Mouse (Mus musculus) forebrain, embryonic 13.5 days (tissue): ENCODE results near the gene Fry. TPM values are rescaled to one million over a fixed set of nuclear protein-coding genes. Genes with fewer than 3 reads are reported as not detected.

ENCODE experiments used
- ATAC-seq: fragments of 200-750 bp; cut with Nextera tagmentation; 2 replicates; pipeline ENCODE4 v1.8.0; 2017
- H3K27ac ChIP-seq: fragments of 300-500 bp; sonication (generic); 2 replicates; pipeline ENCODE4 v1.5.1; 2015; ENCODE audit warnings: inconsistent platforms, mild to moderate bottlenecking, moderate library complexity
- H3K27me3 ChIP-seq: fragments of 300-500 bp; sonication (generic); 2 replicates; pipeline ENCODE4 v1.6.1; 2015; ENCODE audit warnings: mild to moderate bottlenecking, inconsistent platforms
- H3K36me3 ChIP-seq: fragments of 300-500 bp; sonication (generic); 2 replicates; pipeline ENCODE4 v1.6.1; 2015; ENCODE audit warnings: mild to moderate bottlenecking, inconsistent platforms; ENCODE audit not compliant: poor library complexity, severe bottlenecking
- H3K4me1 ChIP-seq: fragments of 300-500 bp; sonication (generic); 2 replicates; pipeline ENCODE4 v1.6.1; 2015; ENCODE audit warnings: inconsistent platforms
- H3K4me2 ChIP-seq: fragments of 300-500 bp; sonication (generic); 2 replicates; pipeline ENCODE4 v1.6.1; 2015; ENCODE audit warnings: inconsistent platforms, mild to moderate bottlenecking, moderate library complexity
- H3K4me3 ChIP-seq: fragments of 300-500 bp; sonication (generic); 2 replicates; pipeline ENCODE4 v1.5.1; 2015; ENCODE audit warnings: mild to moderate bottlenecking, inconsistent platforms
- H3K9ac ChIP-seq: fragments of 300-500 bp; sonication (generic); 2 replicates; pipeline ENCODE4 v1.6.1; 2015; ENCODE audit warnings: mild to moderate bottlenecking, inconsistent platforms
- H3K9me3 ChIP-seq: fragments of 300-500 bp; sonication (generic); replicated peaks from 2 replicates; pipeline ENCODE4 v1.6.1; 2016; ENCODE audit warnings: inconsistent platforms
- WGBS: fragments of 180-500 bp; shearing (Covaris S2); methylation state at CpG from one replicate; pipeline ENCODE4 v1.1.7; 2015; 5-methylcytosine and 5-hydroxymethylcytosine counted together
- polyA plus RNA-seq: library from polyadenylated mRNA; unstranded; fragments of >200 nt; fragmentation: Nextera tagmentation; extraction: Ambion mirVana; gene quantifications from 2 replicates; pipeline ENCODE4 v1.2.1, GENCODE M21; 2015

The Fry gene
- polyA plus RNA-seq, 1 experiment from 2014 or later = 20.8 TPM

DNA sequence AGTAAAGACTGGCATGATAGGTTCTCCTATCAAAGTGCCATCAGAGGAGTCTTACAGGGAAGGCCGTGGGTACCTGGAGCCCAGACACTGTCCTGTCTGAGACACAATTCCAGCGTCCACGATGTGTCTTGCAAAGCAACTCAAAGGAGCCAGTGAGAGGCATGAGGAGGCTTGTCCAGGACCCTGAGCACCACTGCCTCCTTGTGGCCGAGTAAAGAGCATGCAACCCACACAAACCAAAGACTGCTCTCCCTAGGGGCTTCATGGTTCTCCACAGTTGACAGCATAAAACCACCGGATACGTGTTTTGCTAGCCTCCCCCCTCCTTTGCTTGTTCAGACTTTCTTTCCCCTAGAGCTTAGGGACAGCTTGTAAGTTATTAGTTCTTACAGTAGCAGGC lies 39.2 kb downstream of the Fry start:
- no peak for ATAC-seq
- H3K4me1 ChIP-seq = no peaks in the 10 kb centered on the region
- H3K27ac ChIP-seq = no peak overlapping the region
- H3K36me3 ChIP-seq = no peaks in the 10 kb centered on the region
- no peak overlapping the region for H3K9ac ChIP-seq
- WGBS = 42% methylated on average over 6 of the region's 6 CpGs
- H3K27me3 ChIP-seq = no peaks in the 10 kb centered on the region
- H3K4me3 ChIP-seq = no peak overlapping the region
- no peak overlapping the region for H3K4me2 ChIP-seq
- no peaks in the 10 kb centered on the region for H3K9me3 ChIP-seq

DNA sequence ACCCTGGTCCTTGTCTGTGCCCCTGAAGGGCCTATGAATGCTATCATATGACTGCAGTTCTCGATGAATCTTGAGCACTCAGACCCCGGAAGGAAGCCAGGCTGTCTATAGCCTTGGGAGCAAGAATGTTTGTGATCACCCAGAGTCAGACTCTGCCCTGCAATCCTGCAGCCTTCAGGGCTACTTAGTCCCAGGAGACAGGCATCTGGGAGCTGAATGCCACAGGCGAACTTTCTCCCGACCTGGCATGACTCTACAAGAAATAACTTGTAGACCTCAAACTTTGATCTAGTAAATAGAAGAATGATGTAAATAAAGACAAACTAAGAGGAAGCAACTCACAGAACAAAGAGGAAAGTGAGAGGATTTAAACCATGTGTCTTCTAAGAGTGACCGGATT lies 40.7 kb downstream of the Fry start:
- Histone ChIP-seq H3K9me3 (no peaks in the 10 kb centered on the region), H3K4me3 (no peak overlapping the region), H3K4me1 (no peaks in the 10 kb centered on the region), H3K9ac (no peak overlapping the region), H3K4me2 (no peak overlapping the region), H3K27me3 (no peaks in the 10 kb centered on the region), H3K36me3 (no peaks in the 10 kb centered on the region), H3K27ac (no peak overlapping the region)
- 64% methylated on average over 5 of the region's 5 CpGs for WGBS
- ATAC-seq = no peak

DNA sequence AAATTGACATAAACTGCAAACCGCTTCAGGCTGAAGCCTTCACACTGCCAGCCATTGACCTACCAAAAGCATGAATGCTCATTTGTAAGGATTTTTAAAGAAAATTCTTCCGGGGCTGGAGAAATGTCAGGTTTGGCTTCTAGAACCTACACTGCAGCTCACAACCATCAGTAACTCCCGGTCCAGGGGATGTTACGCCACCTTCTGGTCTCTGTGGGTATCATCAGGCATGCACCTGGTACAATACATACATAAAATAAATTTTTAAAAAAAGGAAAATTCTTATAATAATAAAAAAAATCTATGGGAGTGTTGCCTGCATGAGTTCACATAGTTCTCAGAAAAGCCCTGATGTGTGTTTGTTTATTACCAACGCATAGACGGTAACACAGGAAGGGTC lies 42.7 kb downstream of the Fry start:
- Histone ChIP-seq H3K4me3 (no peak overlapping the region), H3K27me3 (no peaks in the 10 kb centered on the region), H3K9ac (no peak overlapping the region), H3K27ac (no peak overlapping the region), H3K9me3 (no peaks in the 10 kb centered on the region), H3K4me2 (no peak overlapping the region), H3K36me3 (no peaks in the 10 kb centered on the region), H3K4me1 (no peaks in the 10 kb centered on the region)
- no peak for ATAC-seq
- WGBS = 88% methylated on average over 6 of the region's 6 CpGs

DNA sequence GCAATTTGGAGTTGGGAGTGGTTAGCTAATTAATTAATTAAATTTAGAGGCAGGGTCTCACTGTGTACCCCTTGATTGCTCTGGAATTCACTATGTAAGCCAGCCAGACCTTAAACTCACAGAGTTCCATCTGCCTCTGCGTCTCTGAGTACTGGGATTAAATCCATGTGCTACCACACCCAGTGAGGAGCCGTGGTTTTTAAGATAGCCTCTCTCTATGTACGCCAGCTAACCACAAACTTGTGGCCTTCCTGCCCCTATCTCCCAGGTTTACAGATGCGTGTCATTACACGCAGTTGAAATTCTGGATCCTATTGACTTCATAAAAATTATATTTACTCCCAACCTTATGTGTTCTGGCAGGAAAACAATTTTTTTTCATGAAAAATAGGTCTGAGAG lies 43.5 kb downstream of the Fry start:
- ATAC-seq = no peak
- 85% methylated on average over 5 of the region's 5 CpGs for WGBS
- H3K27ac ChIP-seq = no peak overlapping the region
- no peaks in the 10 kb centered on the region for H3K36me3 ChIP-seq
- H3K4me2 ChIP-seq = no peak overlapping the region
- H3K4me3 ChIP-seq = no peak overlapping the region
- H3K9me3 ChIP-seq = no peaks in the 10 kb centered on the region
- H3K27me3 ChIP-seq = no peaks in the 10 kb centered on the region
- no peaks in the 10 kb centered on the region for H3K4me1 ChIP-seq
- no peak overlapping the region for H3K9ac ChIP-seq

DNA sequence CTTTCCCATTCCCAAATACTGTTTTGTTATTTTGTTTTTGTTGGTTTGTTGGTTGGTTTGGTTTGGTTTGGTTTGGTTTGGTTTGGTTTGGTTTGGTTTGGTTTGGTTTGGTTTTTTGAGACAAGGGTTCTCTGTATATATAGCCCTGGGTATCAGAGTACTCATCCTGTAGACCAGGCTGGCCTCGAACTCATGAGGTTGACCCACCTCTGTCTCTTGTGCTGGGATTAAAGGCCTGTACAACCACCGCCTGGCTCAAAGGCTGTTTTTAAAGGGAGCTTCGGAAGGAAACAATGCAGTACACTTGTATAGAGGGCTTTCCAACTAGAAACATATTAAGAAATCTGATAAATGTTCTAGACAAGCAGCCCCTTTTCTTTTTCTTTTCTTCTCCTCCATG lies 46.2 kb downstream of the Fry start:
- H3K4me3 ChIP-seq = no peak overlapping the region
- no peak for ATAC-seq
- 88% methylated on average over 3 of the region's 3 CpGs for WGBS
- no peaks in the 10 kb centered on the region for H3K36me3 ChIP-seq
- H3K4me2 ChIP-seq = no peak overlapping the region
- no peaks in the 10 kb centered on the region for H3K9me3 ChIP-seq
- no peaks in the 10 kb centered on the region for H3K27me3 ChIP-seq
- H3K27ac ChIP-seq = no peak overlapping the region
- H3K9ac ChIP-seq = no peak overlapping the region
- no peaks in the 10 kb centered on the region for H3K4me1 ChIP-seq

DNA sequence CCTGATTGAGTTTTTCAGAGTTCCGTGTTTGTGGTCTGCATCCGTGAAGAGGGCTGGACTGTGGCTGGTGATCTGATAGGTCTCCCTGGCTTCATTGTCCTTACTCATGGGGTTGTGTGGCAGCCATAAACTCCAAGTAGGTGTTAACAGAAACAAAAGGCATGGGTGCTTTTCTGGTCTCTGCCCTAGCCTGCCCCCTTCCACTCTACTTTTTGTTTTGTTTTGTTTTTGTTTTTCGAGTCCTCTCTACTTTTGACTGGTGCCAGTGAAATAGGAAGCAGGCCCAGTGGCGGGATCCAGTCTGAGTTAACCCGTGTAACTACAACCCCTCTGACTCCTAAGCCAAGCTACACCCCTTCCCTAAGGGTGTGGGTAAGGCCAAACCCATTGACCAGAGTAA lies 48.4 kb downstream of the Fry start:
- Histone ChIP-seq H3K27me3 (no peaks in the 10 kb centered on the region), H3K27ac (no peak overlapping the region), H3K4me1 (no peaks in the 10 kb centered on the region), H3K36me3 (no peaks in the 10 kb centered on the region), H3K4me2 (no peak overlapping the region), H3K4me3 (no peak overlapping the region), H3K9ac (no peak overlapping the region), H3K9me3 (no peaks in the 10 kb centered on the region)
- no peak for ATAC-seq
- 77% methylated on average over 5 of the region's 5 CpGs for WGBS

DNA sequence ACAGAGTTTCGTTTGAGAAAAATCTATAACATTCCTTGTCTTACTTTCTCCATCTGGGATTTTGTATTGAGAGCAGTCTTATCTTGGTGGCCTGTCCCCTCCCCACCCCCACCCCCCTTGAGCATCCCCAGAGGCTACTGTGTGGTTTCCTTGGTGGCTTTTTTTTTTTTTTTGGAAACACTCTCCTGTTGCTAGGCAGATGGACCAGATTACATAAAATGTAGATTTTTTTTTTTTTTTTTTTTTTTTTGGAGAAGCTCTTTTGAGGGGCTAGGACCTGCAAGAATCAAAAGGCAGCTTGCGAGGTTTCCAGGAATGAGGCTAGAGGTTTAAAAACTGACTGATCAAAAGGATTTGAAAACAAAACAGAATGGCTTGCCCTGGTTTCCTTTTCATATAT lies 48.8 kb downstream of the Fry start:
- Histone ChIP-seq H3K4me1 (no peaks in the 10 kb centered on the region), H3K9me3 (no peaks in the 10 kb centered on the region), H3K36me3 (no peaks in the 10 kb centered on the region), H3K4me2 (no peak overlapping the region), H3K9ac (no peak overlapping the region), H3K4me3 (no peak overlapping the region), H3K27me3 (no peaks in the 10 kb centered on the region), H3K27ac (no peak overlapping the region)
- 55% methylated on average over 2 of the region's 2 CpGs for WGBS
- ATAC-seq = no peak

DNA sequence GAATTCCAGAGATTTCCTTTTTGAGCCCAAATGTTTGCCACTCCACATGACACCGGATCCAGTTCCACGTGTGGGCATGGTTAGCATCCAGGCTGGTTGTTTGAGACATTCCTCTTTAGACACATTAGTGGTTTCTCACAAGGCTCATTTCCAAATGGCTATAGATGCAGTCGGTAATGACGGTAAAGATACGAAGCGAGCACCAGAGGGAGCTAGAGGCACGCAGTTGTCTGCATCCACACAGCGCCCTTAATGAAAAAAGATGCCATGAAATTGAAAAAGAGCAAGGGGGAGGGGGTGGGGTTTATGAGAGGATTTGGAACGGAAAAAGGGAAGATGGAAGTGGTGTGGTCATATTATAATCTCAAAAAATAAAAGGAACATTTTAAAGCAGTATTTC lies 50.3 kb downstream of the Fry start:
- peak; percentile 93 for ATAC-seq
- 3% methylated on average over 9 of the region's 9 CpGs for WGBS
- H3K9ac ChIP-seq = no peak overlapping the region

DNA sequence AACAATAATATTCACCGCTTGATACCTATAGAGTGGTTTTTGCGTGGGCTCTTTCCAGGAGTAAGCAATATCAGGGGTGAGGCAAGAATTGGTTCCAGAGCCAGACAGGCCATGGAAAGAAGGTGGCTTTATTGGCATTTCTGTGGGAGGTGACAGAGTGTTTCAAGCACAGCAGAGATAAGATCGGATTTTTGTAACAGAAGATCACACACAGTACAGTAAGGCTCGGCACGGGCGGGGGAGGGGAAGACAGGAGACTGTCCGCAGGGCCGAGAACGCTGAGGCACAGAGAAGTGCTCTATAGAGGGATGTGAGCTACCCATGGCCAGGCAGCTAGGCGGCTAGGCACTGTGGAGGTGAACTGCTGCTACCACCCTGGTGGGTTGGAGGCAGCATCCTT lies 53.1 kb downstream of the Fry start:
- WGBS = 75% methylated on average over 10 of the region's 10 CpGs
- Histone ChIP-seq H3K9me3 (peaks cover 4% of the 10 kb centered on the region; the same call in 1 of the 2 replicates), H3K27me3 (no peaks in the 10 kb centered on the region), H3K4me3 (no peak overlapping the region), H3K27ac (no peak overlapping the region), H3K36me3 (no peaks in the 10 kb centered on the region), H3K4me2 (no peak overlapping the region), H3K4me1 (no peaks in the 10 kb centered on the region), H3K9ac (no peak overlapping the region)
- ATAC-seq = no peak

More for the DNA sequence above, 50.3 kb downstream of the Fry start:
- H3K36me3 ChIP-seq = no peaks in the 10 kb centered on the region
- no peaks in the 10 kb centered on the region for H3K27me3 ChIP-seq
- no peaks in the 10 kb centered on the region for H3K4me1 ChIP-seq
- H3K4me3 ChIP-seq = no peak overlapping the region
- H3K27ac ChIP-seq = no peak overlapping the region
- no peak overlapping the region for H3K4me2 ChIP-seq
- no peaks in the 10 kb centered on the region for H3K9me3 ChIP-seq

DNA sequence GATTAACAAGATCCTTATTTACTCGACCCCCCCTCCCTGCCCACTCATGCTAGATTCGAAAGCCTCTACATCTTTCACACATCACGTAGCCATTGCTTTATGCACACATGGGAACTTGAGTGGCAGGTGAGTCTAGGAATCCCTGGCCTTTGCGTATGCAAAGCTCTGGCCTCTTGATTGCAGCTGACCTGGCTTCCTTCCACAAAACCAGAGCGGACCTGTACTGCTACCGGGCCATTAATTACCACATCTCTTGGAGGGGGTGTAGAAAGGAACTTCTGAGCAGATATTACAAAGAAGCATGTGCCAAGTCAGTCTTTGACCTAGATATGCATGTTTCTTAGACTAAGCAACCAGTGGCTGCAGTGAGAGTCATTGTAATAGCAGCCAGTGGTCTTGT lies 55.4 kb downstream of the Fry start:
- H3K4me2 ChIP-seq = no peak overlapping the region
- H3K4me3 ChIP-seq = no peak overlapping the region
- no peak overlapping the region for H3K27ac ChIP-seq
- H3K9ac ChIP-seq = no peak overlapping the region
- H3K9me3 ChIP-seq = peaks cover 4% of the 10 kb centered on the region; the same call in 1 of the 2 replicates
- ATAC-seq = no peak
- H3K36me3 ChIP-seq = no peaks in the 10 kb centered on the region
- H3K4me1 ChIP-seq = no peaks in the 10 kb centered on the region
- no peaks in the 10 kb centered on the region for H3K27me3 ChIP-seq
- WGBS = 87% methylated on average over 6 of the region's 6 CpGs

DNA sequence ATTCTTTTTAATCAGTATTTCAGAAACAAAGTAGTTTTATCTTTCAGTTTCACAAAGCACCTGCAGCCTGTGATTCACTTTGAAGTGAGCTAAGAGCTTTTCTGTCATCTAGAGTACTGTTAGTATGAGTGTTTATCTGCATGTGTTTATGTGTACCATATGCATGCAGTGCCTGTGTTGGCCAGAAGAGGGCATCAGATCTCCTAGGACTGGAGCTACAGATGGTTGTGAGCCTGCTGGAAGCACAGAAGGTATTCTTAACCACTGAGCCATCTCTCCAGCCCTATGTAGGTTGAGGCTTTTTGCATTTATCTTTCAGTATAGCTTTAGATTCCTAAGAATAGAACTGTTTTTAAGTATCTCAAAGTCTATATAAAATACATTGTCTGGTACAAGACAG lies 56.5 kb downstream of the Fry start:
- Histone ChIP-seq H3K4me1 (no peaks in the 10 kb centered on the region), H3K27ac (no peak overlapping the region), H3K4me3 (no peak overlapping the region), H3K9me3 (peaks cover 4% of the 10 kb centered on the region; the same call in 1 of the 2 replicates), H3K27me3 (no peaks in the 10 kb centered on the region), H3K36me3 (no peaks in the 10 kb centered on the region), H3K9ac (no peak overlapping the region), H3K4me2 (no peak overlapping the region)
- ATAC-seq = no peak

DNA sequence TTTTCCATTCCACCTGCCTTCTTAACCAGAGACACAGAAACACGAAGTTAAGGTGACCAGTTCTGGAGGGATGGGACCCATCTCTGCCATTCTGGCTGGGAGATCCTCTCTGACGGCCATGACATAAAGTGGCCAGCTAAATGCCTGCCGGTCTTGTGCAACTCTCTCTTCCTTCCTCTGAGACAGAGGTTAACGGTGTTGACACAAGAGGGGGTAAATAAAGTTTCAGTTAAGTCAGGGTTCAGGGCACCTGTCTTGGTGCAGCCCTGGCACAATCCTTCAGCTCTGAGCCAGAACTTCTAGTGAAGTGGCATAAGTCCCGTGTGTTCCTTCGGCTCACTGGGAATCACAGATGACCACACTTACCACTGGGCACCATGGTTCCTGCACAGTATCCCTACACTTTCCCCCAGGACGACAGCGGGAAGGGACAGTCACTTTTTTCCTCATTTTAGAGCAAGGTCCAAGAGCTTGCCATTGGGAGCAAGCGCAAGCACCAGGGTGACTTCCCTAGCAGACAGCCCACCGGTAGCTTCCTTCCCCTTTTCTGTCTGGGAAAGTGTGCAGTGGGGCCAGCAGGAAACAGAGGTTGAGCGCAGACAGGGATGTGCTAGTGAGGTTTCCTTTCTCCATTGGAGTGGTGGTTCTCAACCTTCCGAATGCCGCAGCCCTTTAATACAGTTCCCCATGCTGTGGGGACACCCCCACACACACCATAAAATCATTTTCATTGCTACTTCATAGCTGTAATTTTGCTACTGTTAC lies 58.0 kb downstream of the Fry start:
- ATAC-seq = no peak
- no peak overlapping the region for H3K4me2 ChIP-seq
- no peaks in the 10 kb centered on the region for H3K4me1 ChIP-seq
- no peak overlapping the region for H3K27ac ChIP-seq
- no peaks in the 10 kb centered on the region for H3K27me3 ChIP-seq
- no peak overlapping the region for H3K4me3 ChIP-seq
- WGBS = 89% methylated on average over 13 of the region's 13 CpGs
- no peaks in the 10 kb centered on the region for H3K36me3 ChIP-seq
- no peak overlapping the region for H3K9ac ChIP-seq
- H3K9me3 ChIP-seq = peaks cover 4% of the 10 kb centered on the region; the same call in 1 of the 2 replicates

DNA sequence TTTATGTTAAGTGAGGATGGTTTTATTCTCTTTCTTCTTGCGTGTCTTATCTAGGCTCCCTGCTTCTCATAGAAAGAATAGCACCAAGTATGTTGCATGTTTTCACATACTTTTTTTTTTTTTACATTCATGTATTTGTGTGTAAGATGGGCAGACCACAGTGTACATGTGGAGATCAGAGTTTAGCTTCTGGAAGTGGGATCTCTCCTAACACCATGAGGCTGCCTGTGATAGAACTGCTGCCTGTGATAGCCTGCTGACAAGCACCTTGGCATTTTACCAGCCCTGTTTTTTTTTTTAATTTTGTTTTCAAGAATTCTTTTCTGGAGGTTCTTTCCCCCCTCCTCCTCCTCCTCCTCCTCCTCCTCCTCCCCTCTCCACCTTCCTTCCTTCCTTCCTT lies 59.3 kb downstream of the Fry start:
- H3K4me3 ChIP-seq = no peak overlapping the region
- WGBS = 96% methylated on average over 1 of the region's 1 CpGs
- H3K4me2 ChIP-seq = no peak overlapping the region
- ATAC-seq = no peak
- H3K9ac ChIP-seq = no peak overlapping the region
- no peaks in the 10 kb centered on the region for H3K27me3 ChIP-seq
- H3K4me1 ChIP-seq = no peaks in the 10 kb centered on the region
- H3K27ac ChIP-seq = no peak overlapping the region
- peaks cover 4% of the 10 kb centered on the region; the same call in 1 of the 2 replicates for H3K9me3 ChIP-seq
- H3K36me3 ChIP-seq = no peaks in the 10 kb centered on the region
